In genomic region chr2:75600511-75600910, GRCm38 (mm10) we compare ENCODE assay signal across 34 mouse cellular contexts. TPM values are rescaled to one million over a fixed set of nuclear protein-coding genes. Genes with fewer than 3 reads are reported as not detected.
A peak's percentile ranks its signal among the peaks of the same experiment; 100 is the strongest.
DNase-seq lines count a peak whose midpoint lies in the region; ATAC-seq and TF ChIP-seq lines count a peak whose summit lies in the region.
"Had no signal": no experiment of that assay in that cellular context is flagged by ENCODE, and none has a peak within 500 bp of the region (broad histone marks: within the 10 kb centered on the region; RNA-seq: fewer than 3 reads in every experiment).

No protein-coding gene starts in this region.

- no peak for TF ChIP-seq CTCF in intestine, postnatal 0 days (IDR thresholded peaks at IDR 0.05; ENCODE audit: low read depth)

- peak; percentile 45 for ATAC-seq in activated CD4-positive, CD25-positive, alpha-beta regulatory T cell, adult 4 months
- peak; percentile 53; the same call in 1 of the 2 replicates for ATAC-seq in intestine, postnatal 0 days
- ATAC-seq: forebrain, embryonic 14.5 days; midbrain, embryonic 13.5 days had no signal

- DNase-seq in heart, adult 11 months, result peak; percentile 68
- DNase-seq in heart, adult 18-20 months, result no peak
- DNase-seq in thymus, postnatal 25 days, result peak; percentile 35
- no peak for DNase-seq in kidney, postnatal 36 days
- DNase-seq in lung, adult 18-20 months, result no peak
- DNase-seq: adrenal gland, postnatal 14 days; cerebellum, adult 11 months; cerebellum, adult 9-10 months; cerebellum, postnatal 36 days; gastrocnemius, postnatal 14 days; heart, adult 2 months; heart, postnatal 14 days; kidney, adult 18-20 months; kidney, postnatal 4 days; layer of hippocampus, postnatal 36 days; liver, embryonic 13.5 days; lung, adult 2 months; lung, postnatal 10 days; spleen, adult 18-20 months had no signal

- no peak overlapping the region for H3K27ac ChIP-seq in intestine, postnatal 0 days (ENCODE audit: low read depth, low read length)
- H3K27ac ChIP-seq: embryonic facial prominence, embryonic 12.5 days; heart, adult 2 months; heart, embryonic 13.5 days; hindbrain, embryonic 10.5 days; hindbrain, embryonic 15.5 days; kidney, embryonic 15.5 days; limb, embryonic 10.5 days; limb, embryonic 15.5 days; liver, embryonic 13.5 days; macrophage; midbrain, embryonic 13.5 days; neural tube, embryonic 15.5 days; stomach, postnatal 0 days had no signal

- no peaks in the 10 kb centered on the region for H3K9me3 ChIP-seq in intestine, postnatal 0 days (ENCODE audit: control insufficient read depth)
- H3K9me3 ChIP-seq: embryonic facial prominence, embryonic 12.5 days; heart, embryonic 13.5 days; hindbrain, embryonic 10.5 days; hindbrain, embryonic 15.5 days; kidney, embryonic 15.5 days; limb, embryonic 10.5 days; limb, embryonic 15.5 days; liver, embryonic 13.5 days; midbrain, embryonic 13.5 days; neural tube, embryonic 15.5 days had no signal

- no peak overlapping the region for H3K9ac ChIP-seq in intestine, postnatal 0 days (ENCODE audit: low read depth, low read length)
- H3K9ac ChIP-seq: embryonic facial prominence, embryonic 12.5 days; heart, embryonic 13.5 days; hindbrain, embryonic 15.5 days; kidney, embryonic 15.5 days; limb, embryonic 15.5 days; liver, embryonic 13.5 days; midbrain, embryonic 13.5 days; neural tube, embryonic 15.5 days had no signal

- WGBS in intestine, postnatal 0 days, result 35% methylated on average over 5 of the region's 5 CpGs

- no peak overlapping the region for H3K4me2 ChIP-seq in intestine, postnatal 0 days (replicated peaks; ENCODE audit: low read depth)
- H3K4me2 ChIP-seq: embryonic facial prominence, embryonic 12.5 days; heart, embryonic 13.5 days; hindbrain, embryonic 15.5 days; kidney, embryonic 15.5 days; limb, embryonic 15.5 days; liver, embryonic 13.5 days; midbrain, embryonic 13.5 days; neural tube, embryonic 15.5 days had no signal

- no peaks in the 10 kb centered on the region for H3K4me1 ChIP-seq in intestine, postnatal 0 days (replicated peaks; ENCODE audit: control insufficient read depth, insufficient read depth, low read length)
- H3K4me1 ChIP-seq: embryonic facial prominence, embryonic 12.5 days; heart, embryonic 13.5 days had no signal

- no peaks in the 10 kb centered on the region for H3K27me3 ChIP-seq in intestine, postnatal 0 days (replicated peaks; ENCODE audit: control insufficient read depth, insufficient read depth, low read length)
- H3K27me3 ChIP-seq: CH12.LX; embryonic facial prominence, embryonic 12.5 days; heart, embryonic 13.5 days; hindbrain, embryonic 15.5 days; kidney, embryonic 15.5 days; liver, embryonic 13.5 days; neural tube, embryonic 15.5 days had no signal

- H3K36me3 ChIP-seq in intestine, postnatal 0 days (ENCODE audit: control insufficient read depth, insufficient read depth), result no peaks in the 10 kb centered on the region
- H3K36me3 ChIP-seq: embryonic facial prominence, embryonic 12.5 days; heart, embryonic 13.5 days; hindbrain, embryonic 10.5 days; hindbrain, embryonic 15.5 days; kidney, embryonic 15.5 days; limb, embryonic 10.5 days; limb, embryonic 15.5 days; liver, embryonic 13.5 days; midbrain, embryonic 13.5 days; neural tube, embryonic 15.5 days had no signal

- H3K4me3 ChIP-seq in intestine, postnatal 0 days (ENCODE audit: low read depth, low read length), result no peak overlapping the region
- H3K4me3 ChIP-seq: embryonic facial prominence, embryonic 12.5 days; heart, adult 2 months; heart, embryonic 13.5 days; hindbrain, embryonic 10.5 days; hindbrain, embryonic 15.5 days; kidney, embryonic 15.5 days; limb, embryonic 10.5 days; limb, embryonic 15.5 days; liver, embryonic 13.5 days; midbrain, embryonic 13.5 days; neural tube, embryonic 15.5 days had no signal

RNA-seq across cellular contexts. Expression of gene Hnrnpa3, which starts 58.5 kb away (rescaled TPM):
- total RNA-seq in heart, adult 18-20 months (2021), result 100 to 1,000 TPM; 157 to 174 TPM
- 100 to 1,000 TPM; 133 to 270 TPM for polyA plus RNA-seq in activated CD4-positive, CD25-positive, alpha-beta regulatory T cell, adult 4 months (2017; shearing (Covaris generic))
- 149 and 151 TPM in 2 replicates for polyA plus RNA-seq in intestine, postnatal 0 days (2015; fragmentation: Nextera tagmentation; extraction: Ambion mirVana)

Comparison
In these comparisons a context has a peak if more than half of its experiments do, and no peak if none do; other contexts are left out.
1. DNase-seq: peak in heart, adult 11 months (single experiment) and thymus, postnatal 25 days (single experiment); none in heart, adult 18-20 months (0 of 2), kidney, postnatal 36 days (0 of 2) and lung, adult 18-20 months (0 of 2).